Mouse (Mus musculus) myocyte (in vitro differentiated cells): ENCODE data around the gene Cldn4.
A peak's percentile ranks its signal among the peaks of the same experiment; 100 is the strongest.

Source experiments
- E2F4 ChIP-seq: IDR thresholded peaks from one replicate; pipeline ENCODE4 v1.6.1; 2011; ENCODE audit warnings: mild to moderate bottlenecking, control low read depth, moderate library complexity; ENCODE audit not compliant: insufficient read depth
- MAX ChIP-seq: IDR thresholded peaks from one replicate; pipeline ENCODE4 v1.6.1; 2011; ENCODE audit warnings: low read depth, mild to moderate bottlenecking, control low read depth
- MYOD1 ChIP-seq, 3 experiments: IDR thresholded peaks; one replicate each; pipeline ENCODE4 v1.6.1; 2011; ENCODE audit warnings: control low read depth in 2 of 3, low read depth in 2 of 3, mild to moderate bottlenecking in 2 of 3, moderate library complexity in 1 of 3; ENCODE audit not compliant: insufficient read length in 2 of 3, control insufficient read depth in 1 of 3
- MYOG ChIP-seq, 3 experiments: IDR thresholded peaks; one replicate each; pipeline ENCODE4 v1.6.1; 2011; ENCODE audit warnings: control low read depth in 2 of 3, low read depth in 2 of 3, mild to moderate bottlenecking in 2 of 3; ENCODE audit not compliant: insufficient read length in 2 of 3, control insufficient read depth in 1 of 3, insufficient read depth in 1 of 3
- POLR2A ChIP-seq: IDR thresholded peaks from one replicate; pipeline ENCODE4 v1.6.1; 2011; ENCODE audit warnings: low read depth, mild to moderate bottlenecking, control low read depth, moderate library complexity; ENCODE audit not compliant: insufficient read length
- POLR2AphosphoS2 ChIP-seq: IDR thresholded peaks from one replicate; pipeline ENCODE4 v1.6.1; 2011; ENCODE audit warnings: low read depth, control low read depth; ENCODE audit not compliant: insufficient read length
- REST ChIP-seq: IDR thresholded peaks from one replicate; pipeline ENCODE4 v1.6.1; 2011; ENCODE audit warnings: mild to moderate bottlenecking, control low read depth, moderate library complexity; ENCODE audit not compliant: insufficient read depth, insufficient read length
- SRF ChIP-seq: IDR thresholded peaks from one replicate; pipeline ENCODE4 v1.6.1; 2011; ENCODE audit warnings: low read depth; ENCODE audit not compliant: control insufficient read depth, insufficient read length
- USF1 ChIP-seq: IDR thresholded peaks from one replicate; pipeline ENCODE4 v1.6.1; 2011; ENCODE audit warnings: low read depth, mild to moderate bottlenecking, control low read depth, moderate library complexity

DNA sequence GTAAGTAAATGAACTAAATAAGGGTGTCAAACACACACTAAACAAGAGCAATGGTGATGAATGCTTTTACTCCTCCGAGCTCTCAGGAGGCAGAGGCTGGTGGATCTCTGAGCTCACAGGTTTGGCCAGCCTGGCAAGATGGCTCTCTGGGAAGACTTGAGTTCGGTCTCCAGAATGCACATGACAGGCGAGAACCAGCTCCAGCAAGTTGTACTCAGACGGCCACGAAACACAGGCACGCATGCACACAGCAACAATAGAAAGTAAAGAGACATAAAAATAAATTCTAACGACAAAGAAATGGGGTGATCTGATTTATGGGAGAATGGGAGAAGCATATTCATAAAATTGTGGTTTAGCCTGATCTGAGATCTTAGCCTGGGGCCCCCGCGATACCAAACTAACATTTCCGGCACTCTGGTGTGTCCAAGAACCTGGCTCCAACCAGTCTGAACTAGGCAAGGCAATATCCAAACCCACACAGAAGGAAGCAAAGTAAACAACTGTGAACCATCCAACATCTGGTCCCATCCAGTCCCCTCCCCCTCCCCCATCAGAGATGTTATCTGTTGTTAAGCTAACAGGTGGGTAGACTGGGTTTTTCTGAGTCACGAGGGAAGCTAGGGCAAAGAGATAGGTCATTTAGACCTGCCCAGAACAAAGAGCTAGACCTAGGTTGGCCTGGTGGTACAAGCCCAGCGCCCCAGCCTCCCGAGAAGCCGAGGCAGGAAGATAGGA is 5.1 kb downstream of the Cldn4 start:
- TF ChIP-seq MYOD1 (IDR thresholded peaks at IDR 0.05; ENCODE audit: control insufficient read depth in 1 of 3, insufficient read length in 2 of 3, low read depth in 2 of 3) (peak in 2 of 3 experiments; percentile 15 to 19), MYOG (IDR thresholded peaks at IDR 0.05; ENCODE audit: control insufficient read depth in 1 of 3, insufficient read depth in 1 of 3, insufficient read length in 2 of 3, low read depth in 2 of 3) (no peak), POLR2A (no peak), POLR2AphosphoS2 (no peak), E2F4 (no peak), MAX (no peak), REST (no peak), USF1 (no peak), SRF (no peak)
